In genomic region chrX:12348117-12348516, GRCm38 (mm10) we compare ENCODE assay signal across 12 mouse cellular contexts.
DNase-seq lines count a peak whose midpoint lies in the region; ATAC-seq and TF ChIP-seq lines count a peak whose summit lies in the region.
"Had no signal": no experiment of that assay in that cellular context is flagged by ENCODE, and none has a peak within 500 bp of the region (broad histone marks: within the 10 kb centered on the region; RNA-seq: fewer than 3 reads in every experiment).

No protein-coding gene starts in this region.

- DNase-seq in layer of hippocampus, adult 2 months (ENCODE audit: low spot score in 2 of 2), result no peak
- no peak for DNase-seq in layer of hippocampus, postnatal 25 days (ENCODE audit: extremely low spot score in 1 of 2, low spot score in 1 of 2)
- peak; percentile 80 for DNase-seq in R1 (ENCODE audit: low read depth, low spot score)
- DNase-seq in thymus, postnatal 0 days (ENCODE audit: low spot score), result peak; percentile 27
- no peak for DNase-seq in left cerebral cortex, adult 18-20 months (ENCODE audit: low spot score in 2 of 2)
- DNase-seq in cerebellum, adult 18-20 months, result no peak
- DNase-seq: adrenal gland, adult 8-10 months had no signal

- peak; percentile 43 for TF ChIP-seq CTCF in layer of hippocampus, adult 2 months (conservative IDR thresholded peaks at IDR 0.05)

- ATAC-seq in erythroid progenitor cell, adult 5-6 weeks (replicated peaks; ENCODE audit: low FRiP score, poor library complexity, severe bottlenecking), result peak; percentile 89
- no peak for ATAC-seq in megakaryocyte, adult 5-6 weeks (ENCODE audit: poor library complexity, severe bottlenecking)

- H3K27ac ChIP-seq in layer of hippocampus, adult 2 months, result no peak overlapping the region
- H3K27ac ChIP-seq: heart, embryonic 15.5 days; midbrain, embryonic 10.5 days had no signal

- H3K4me3 ChIP-seq in layer of hippocampus, adult 2 months, result no peak overlapping the region
- H3K4me3 ChIP-seq: erythroblast, embryonic 14.5 days; heart, embryonic 15.5 days; midbrain, embryonic 10.5 days had no signal

Comparison
In these comparisons a context has a peak if more than half of its experiments do, and no peak if none do; other contexts are left out.
1. DNase-seq: peak in R1 (single experiment) and thymus, postnatal 0 days (single experiment); none in layer of hippocampus, adult 2 months (0 of 2), layer of hippocampus, postnatal 25 days (0 of 2), left cerebral cortex, adult 18-20 months (0 of 2) and cerebellum, adult 18-20 months (0 of 2).